Mouse (Mus musculus) splenic B cell, adult 2 months (primary cell): ENCODE data around the gene Lpcat2b.
"Not testable (repeated sequence)": the region's sequence is repeated elsewhere in the genome, so short reads cannot be mapped to it uniquely, and the experiment has no call there.

Source experiments
- DNase-seq: peaks from one replicate; pipeline ENCODE4 v3.0.0-alpha.2; 2011; ENCODE audit warnings: low read depth, low spot score
- H3K27me3 ChIP-seq: 2 replicates; pipeline ENCODE4 v1.6.1; 2012; ENCODE audit warnings: mild to moderate bottlenecking, low read length, moderate library complexity, mixed read lengths; ENCODE audit not compliant: control insufficient read depth, poor library complexity, insufficient read depth, severe bottlenecking
- H3K36me3 ChIP-seq: 2 replicates; pipeline ENCODE4 v1.6.1; 2012; ENCODE audit warnings: mild to moderate bottlenecking, low read length, moderate library complexity, mixed read lengths; ENCODE audit not compliant: control insufficient read depth, poor library complexity, insufficient read depth, severe bottlenecking

The Lpcat2b gene

DNA sequence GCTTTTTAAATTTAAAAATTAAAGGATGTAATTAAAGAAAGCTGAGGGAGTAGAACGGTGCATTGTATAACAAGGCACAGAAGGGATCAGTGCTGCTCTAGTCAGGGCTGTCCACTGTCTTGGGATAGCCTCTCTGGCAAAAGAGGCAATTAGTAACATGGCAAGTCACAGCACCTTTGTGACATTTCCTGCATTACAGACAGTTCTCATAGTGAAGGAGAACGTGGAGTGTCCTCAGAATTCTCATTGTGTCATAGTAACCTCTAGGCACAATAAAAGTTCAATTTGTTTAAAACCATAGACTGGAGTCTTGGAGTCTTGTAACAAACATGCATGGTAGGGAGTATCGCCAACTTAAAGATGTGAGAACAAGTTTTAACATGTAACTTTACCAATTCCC, at the start of gene Lpcat2b:
Gene Lpcat2b, plus strand, starts transcription at position 301 of the 400 bp plus-strand sequence.
- H3K36me3 ChIP-seq: no peaks in the 10 kb centered on the region
- DNase-seq: no peak
- H3K27me3 ChIP-seq: no peaks in the 10 kb centered on the region

- not testable (repeated sequence) for H3K36me3 ChIP-seq, H3K27me3 ChIP-seq, DNase-seq
Observed at GRCm38 (mm10) chr5:107386448-107386847, 44.9 kb upstream of the Lpcat2b start.

DNA sequence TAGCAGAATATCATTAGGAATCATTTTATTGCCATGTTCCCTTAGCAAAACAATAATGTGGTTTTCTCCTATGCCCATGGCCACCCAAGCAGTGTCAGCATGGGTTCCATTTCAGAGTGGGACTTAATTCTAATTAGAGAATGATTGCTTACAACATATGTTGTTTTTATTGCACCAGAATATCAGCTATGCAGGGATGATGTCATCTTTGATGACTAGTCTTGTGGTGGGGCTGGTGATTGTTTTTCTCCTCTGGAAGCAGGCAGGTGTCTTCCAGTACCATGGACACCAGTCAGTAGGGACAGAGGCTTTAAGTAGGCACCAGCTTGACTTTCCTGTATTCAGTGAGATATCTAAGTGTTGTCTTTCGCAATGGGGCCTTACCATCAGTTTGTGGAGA, 43.6 kb upstream of the Lpcat2b start:
- H3K36me3 ChIP-seq: no peaks in the 10 kb centered on the region
- DNase-seq: no peak
- H3K27me3 ChIP-seq: no peaks in the 10 kb centered on the region

DNA sequence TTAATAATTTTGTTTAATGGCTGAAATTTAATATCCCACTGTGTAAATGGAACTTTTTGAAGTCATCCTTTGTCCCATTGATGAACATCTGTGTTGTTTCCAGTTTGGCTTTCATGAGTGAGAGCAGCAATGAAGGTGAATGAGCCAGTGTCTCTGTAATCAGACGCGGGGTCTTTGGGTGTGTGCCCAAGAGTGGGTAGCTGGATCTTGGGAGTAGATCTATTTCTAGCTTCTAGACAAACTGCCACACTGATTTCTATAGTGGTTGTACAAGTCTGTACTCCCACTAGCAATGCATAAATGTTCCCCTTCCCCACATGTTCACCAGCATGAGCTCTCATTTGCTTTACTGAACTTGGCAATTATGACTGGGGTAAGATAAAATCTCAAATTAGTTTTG, 42.0 kb upstream of the Lpcat2b start:
- H3K27me3 ChIP-seq: no peaks in the 10 kb centered on the region
- no peak for DNase-seq
- H3K36me3 ChIP-seq: no peaks in the 10 kb centered on the region

GRCm38 (mm10) chr5:107394437-107394836, 36.9 kb upstream of the Lpcat2b start:
- no peaks in the 10 kb centered on the region for H3K27me3 ChIP-seq
- no peak for DNase-seq

GRCm38 (mm10) chr5:107402436-107402835, 28.9 kb upstream of the Lpcat2b start, which contains the start of gene Ephx4:
TSS of gene Ephx4 (plus strand) at chr5:107402736.
- peaks cover 4% of the 10 kb centered on the region; the same call in 1 of the 2 replicates for H3K27me3 ChIP-seq
- no peak for DNase-seq
- H3K36me3 ChIP-seq: no peaks in the 10 kb centered on the region

More at GRCm38 (mm10) chr5:107394437-107394836, 36.9 kb upstream of the Lpcat2b start:
- no peaks in the 10 kb centered on the region for H3K36me3 ChIP-seq

DNA sequence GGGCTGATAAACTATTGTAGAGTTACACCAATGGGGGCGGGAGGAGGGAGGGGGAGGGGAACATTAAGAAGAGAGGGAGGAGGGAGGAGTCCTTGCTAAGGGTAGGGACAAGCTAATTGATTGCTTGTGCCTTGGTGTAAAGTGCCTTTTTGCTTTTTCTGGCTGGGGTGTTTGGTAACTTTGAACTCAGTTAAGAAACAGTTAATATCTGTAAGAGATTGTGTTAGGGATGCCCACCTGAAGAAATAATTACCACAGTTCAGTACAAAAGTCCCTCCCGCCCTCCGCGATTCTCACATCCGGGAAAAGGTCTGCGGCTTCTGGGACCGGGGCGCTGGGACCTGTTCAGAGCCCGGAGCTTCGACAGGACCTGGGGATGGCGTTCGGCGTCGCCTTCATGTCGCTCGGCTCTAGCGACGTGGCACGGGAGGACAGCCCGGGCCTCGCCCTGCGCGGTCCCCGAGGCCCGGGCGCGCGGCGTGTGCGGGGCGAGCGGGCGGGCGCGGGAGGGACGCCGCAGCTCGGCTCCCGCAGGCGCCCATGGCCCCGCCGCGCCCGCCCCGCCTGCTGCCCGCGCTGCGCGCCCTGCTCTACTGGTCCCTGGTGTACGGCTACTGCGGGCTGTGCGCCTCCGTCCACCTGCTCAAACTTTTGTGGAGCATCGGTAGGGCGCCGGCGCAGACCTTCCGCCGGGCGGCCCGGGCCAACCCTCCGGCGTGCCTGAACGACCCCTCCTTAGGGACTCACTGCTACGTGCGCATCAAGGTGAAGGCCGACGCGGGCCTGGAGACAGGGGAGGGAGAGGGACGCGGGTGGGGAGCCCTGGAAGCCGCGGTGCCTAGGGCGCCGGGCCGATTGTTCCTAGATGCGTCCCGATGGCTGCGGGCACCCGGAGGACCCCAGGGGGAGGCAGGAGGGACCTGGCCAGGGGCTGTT, 28.1 kb upstream of the Lpcat2b start:
- Histone ChIP-seq H3K36me3 (no peaks in the 10 kb centered on the region), H3K27me3 (peaks cover 4% of the 10 kb centered on the region; the same call in 1 of the 2 replicates)
- DNase-seq: peak; percentile 8

GRCm38 (mm10) chr5:107403947-107404684, 27.2 kb upstream of the Lpcat2b start:
- Histone ChIP-seq H3K36me3 (no peaks in the 10 kb centered on the region), H3K27me3 (peaks cover 4% of the 10 kb centered on the region; the same call in 1 of the 2 replicates)
- DNase-seq: no peak

GRCm38 (mm10) chr5:107405361-107405760, 26.0 kb upstream of the Lpcat2b start:
- Histone ChIP-seq H3K27me3 (peaks cover 4% of the 10 kb centered on the region; the same call in 1 of the 2 replicates), H3K36me3 (no peaks in the 10 kb centered on the region)
- DNase-seq: no peak

- H3K36me3 ChIP-seq: no peaks in the 10 kb centered on the region
- no peaks in the 10 kb centered on the region for H3K27me3 ChIP-seq
- no peak for DNase-seq
Observed at GRCm38 (mm10) chr5:107410305-107410704, 21.0 kb upstream of the Lpcat2b start.

- H3K36me3 ChIP-seq: no peaks in the 10 kb centered on the region
- no peak for DNase-seq
- H3K27me3 ChIP-seq: no peaks in the 10 kb centered on the region
Observed at GRCm38 (mm10) chr5:107411326-107411725, 20.0 kb upstream of the Lpcat2b start.

- DNase-seq: peak; percentile 11
- H3K27me3 ChIP-seq: no peaks in the 10 kb centered on the region
Observed at GRCm38 (mm10) chr5:107412285-107412684, 19.1 kb upstream of the Lpcat2b start.

GRCm38 (mm10) chr5:107415098-107415497, 16.3 kb upstream of the Lpcat2b start:
- no peaks in the 10 kb centered on the region for H3K27me3 ChIP-seq
- no peaks in the 10 kb centered on the region for H3K36me3 ChIP-seq
- no peak for DNase-seq

More at GRCm38 (mm10) chr5:107412285-107412684, 19.1 kb upstream of the Lpcat2b start:
- H3K36me3 ChIP-seq: no peaks in the 10 kb centered on the region

- no peak for DNase-seq
- Histone ChIP-seq H3K27me3 (no peaks in the 10 kb centered on the region), H3K36me3 (no peaks in the 10 kb centered on the region)
Observed at GRCm38 (mm10) chr5:107421676-107422075, 9.7 kb upstream of the Lpcat2b start.

DNA sequence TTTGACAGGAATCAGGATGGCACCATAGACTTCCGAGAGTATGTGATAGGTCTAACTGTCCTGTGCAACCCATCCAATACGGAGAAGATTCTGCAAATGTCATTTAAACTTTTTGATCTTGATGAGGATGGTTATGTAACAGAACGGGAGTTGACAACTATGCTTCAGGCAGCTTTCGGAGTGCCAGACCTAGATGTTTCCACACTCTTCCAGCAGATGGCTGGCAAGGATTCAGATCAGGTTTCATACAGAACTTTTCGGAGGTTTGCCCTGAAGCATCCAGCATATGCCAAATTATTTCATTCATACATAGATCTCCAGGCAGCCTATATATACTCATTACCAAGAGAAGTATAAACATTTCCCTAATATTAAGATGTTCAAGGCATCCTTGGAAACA, 2.7 kb downstream of the Lpcat2b start:
- no peak for DNase-seq
- Histone ChIP-seq H3K27me3 (no peaks in the 10 kb centered on the region), H3K36me3 (no peaks in the 10 kb centered on the region)
